Mouse (Mus musculus) neural tube, embryonic 11.5 days (tissue): Measurements from ENCODE around the gene Npc1l1. TPM values are rescaled to one million over a fixed set of nuclear protein-coding genes. Genes with fewer than 3 reads are reported as not detected.
A peak's percentile ranks its signal among the peaks of the same experiment; 100 is the strongest.

Experiments used
- ATAC-seq: fragments of 200-750 bp; cut with Nextera tagmentation; 2 replicates; pipeline ENCODE4 v1.8.0; 2017; ENCODE audit warnings: moderate number of reproducible peaks, mild to moderate bottlenecking, moderate TSS enrichment, moderate library complexity; ENCODE audit not compliant: insufficient read depth, low FRiP score, low TSS enrichment
- DNase-seq: peaks from one replicate; pipeline ENCODE4 v3.0.0-alpha.2; 2015; ENCODE audit warnings: low spot score
- H3K27ac ChIP-seq: fragments of 300-500 bp; sonication (generic); 2 replicates; pipeline ENCODE4 v1.5.1; 2014; ENCODE audit warnings: low read depth, mild to moderate bottlenecking, low read length
- H3K27me3 ChIP-seq: fragments of 300-500 bp; sonication (generic); 2 replicates; pipeline ENCODE4 v1.6.1; 2014; ENCODE audit warnings: mild to moderate bottlenecking, low read length, mixed read lengths; ENCODE audit not compliant: control insufficient read depth, insufficient read depth
- H3K36me3 ChIP-seq: fragments of 300-500 bp; sonication (generic); 2 replicates; pipeline ENCODE4 v1.6.1; 2014; ENCODE audit warnings: mild to moderate bottlenecking, low read length, moderate library complexity, mixed read lengths; ENCODE audit not compliant: control insufficient read depth, insufficient read depth
- H3K4me1 ChIP-seq: fragments of 300-500 bp; sonication (generic); 2 replicates; pipeline ENCODE4 v1.6.1; 2014; ENCODE audit warnings: low read length, mixed read lengths; ENCODE audit not compliant: control insufficient read depth, insufficient read depth
- H3K4me2 ChIP-seq: fragments of 300-500 bp; sonication (generic); 2 replicates; pipeline ENCODE4 v1.6.1; 2014; ENCODE audit warnings: low read depth, mild to moderate bottlenecking, moderate library complexity
- H3K4me3 ChIP-seq: fragments of 300-500 bp; sonication (generic); 2 replicates; pipeline ENCODE4 v1.5.1; 2014; ENCODE audit warnings: low read depth, low read length
- H3K9ac ChIP-seq: fragments of 300-500 bp; sonication (generic); 2 replicates; pipeline ENCODE4 v1.6.1; 2014; ENCODE audit warnings: mild to moderate bottlenecking, low read length
- H3K9me3 ChIP-seq: fragments of 300-500 bp; sonication (generic); 2 replicates; pipeline ENCODE4 v1.6.1; 2016; ENCODE audit warnings: low read length; ENCODE audit not compliant: control insufficient read depth
- WGBS: fragments of 180-500 bp; shearing (Covaris S2); extraction: QIAGEN DNeasy Blood & Tissue Kit; methylation state at CpG from one replicate; pipeline ENCODE4 v1.1.7; 2014; 5-methylcytosine and 5-hydroxymethylcytosine counted together
- polyA plus RNA-seq: library from polyadenylated mRNA; unstranded; fragments of >200 nt; fragmentation: Nextera tagmentation; extraction: Ambion mirVana; gene quantifications from 2 replicates; pipeline ENCODE4 v1.2.1, GENCODE M21; 2014

Npc1l1 gene
- polyA plus RNA-seq, 1 experiment from 2014 or later = not detected

GRCm38 (mm10) chr11:6219967-6220366, 10.0 kb downstream of the Npc1l1 start:
- WGBS = 84% methylated on average over 6 of the region's 6 CpGs
- Histone ChIP-seq H3K9me3 (no peaks in the 10 kb centered on the region), H3K27ac (no peak overlapping the region), H3K4me1 (no peaks in the 10 kb centered on the region), H3K4me3 (no peak overlapping the region), H3K4me2 (no peak overlapping the region), H3K27me3 (no peaks in the 10 kb centered on the region), H3K36me3 (no peaks in the 10 kb centered on the region), H3K9ac (no peak overlapping the region)
- ATAC-seq (no peak), DNase-seq (no peak)

DNA sequence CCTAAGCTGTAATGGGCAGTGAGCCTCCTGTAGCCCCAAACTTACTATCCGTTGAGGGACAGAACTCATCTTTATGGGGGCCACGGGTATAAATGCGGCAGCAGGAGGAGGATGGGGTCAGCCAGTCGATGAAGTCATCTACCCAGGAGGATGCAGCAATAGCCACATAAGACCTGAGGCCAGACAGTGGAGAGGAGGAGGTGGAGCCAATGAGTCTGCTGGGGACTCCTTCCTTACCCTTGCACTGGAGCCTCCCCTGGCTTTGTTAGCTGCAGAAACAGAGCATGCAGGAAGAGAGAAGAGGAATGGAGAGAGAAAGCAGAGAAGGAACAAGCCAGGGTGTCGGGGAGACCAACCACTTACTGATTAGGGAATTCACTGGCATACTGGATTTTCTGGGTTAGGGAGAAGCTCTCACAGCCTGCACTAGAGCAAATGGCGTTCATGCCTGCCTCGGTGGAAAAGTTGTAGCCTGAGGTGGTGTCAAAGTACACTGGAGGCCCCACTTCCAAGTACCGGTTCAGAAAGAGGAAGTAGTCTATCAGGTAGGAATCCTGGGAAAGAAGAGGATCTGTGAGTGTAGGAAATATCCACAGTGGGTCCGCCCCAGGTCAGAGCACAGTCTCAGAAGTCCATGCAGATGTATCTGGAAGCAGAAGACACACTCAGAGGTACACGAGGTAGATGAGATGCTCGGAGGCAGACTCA, 11.6 kb downstream of the Npc1l1 start:
- H3K9ac ChIP-seq = no peak overlapping the region
- no peak for ATAC-seq
- H3K4me2 ChIP-seq = no peak overlapping the region
- H3K4me1 ChIP-seq = no peaks in the 10 kb centered on the region
- no peak overlapping the region for H3K27ac ChIP-seq
- no peaks in the 10 kb centered on the region for H3K36me3 ChIP-seq
- H3K4me3 ChIP-seq = no peak overlapping the region
- WGBS = 81% methylated on average over 11 of the region's 11 CpGs
- no peak for DNase-seq
- H3K27me3 ChIP-seq = no peaks in the 10 kb centered on the region
- H3K9me3 ChIP-seq = no peaks in the 10 kb centered on the region

GRCm38 (mm10) chr11:6216834-6217233, 13.1 kb downstream of the Npc1l1 start:
- no peaks in the 10 kb centered on the region for H3K4me1 ChIP-seq
- no peak overlapping the region for H3K27ac ChIP-seq
- H3K9me3 ChIP-seq = no peaks in the 10 kb centered on the region
- WGBS = 64% methylated on average over 3 of the region's 3 CpGs
- H3K27me3 ChIP-seq = no peaks in the 10 kb centered on the region
- DNase-seq (no peak), ATAC-seq (no peak)
- no peak overlapping the region for H3K9ac ChIP-seq
- H3K4me2 ChIP-seq = no peak overlapping the region
- no peaks in the 10 kb centered on the region for H3K36me3 ChIP-seq
- H3K4me3 ChIP-seq = no peak overlapping the region

GRCm38 (mm10) chr11:6208158-6208557, 21.8 kb downstream of the Npc1l1 start:
- Histone ChIP-seq H3K27ac (no peak overlapping the region), H3K9me3 (no peaks in the 10 kb centered on the region), H3K27me3 (no peaks in the 10 kb centered on the region), H3K4me3 (no peak overlapping the region), H3K4me2 (no peak overlapping the region), H3K9ac (no peak overlapping the region), H3K4me1 (no peaks in the 10 kb centered on the region), H3K36me3 (no peaks in the 10 kb centered on the region)
- ATAC-seq = no peak
- no peak for DNase-seq
- WGBS = 93% methylated on average over 1 of the region's 1 CpGs

GRCm38 (mm10) chr11:6207090-6207489, 22.9 kb downstream of the Npc1l1 start:
- Histone ChIP-seq H3K4me1 (no peaks in the 10 kb centered on the region), H3K27ac (no peak overlapping the region)
- WGBS = 83% methylated on average over 2 of the region's 2 CpGs

GRCm38 (mm10) chr11:6200570-6200969, 29.4 kb downstream of the Npc1l1 start:
- Histone ChIP-seq H3K36me3 (no peaks in the 10 kb centered on the region), H3K9ac (peak overlapping the region; percentile 88), H3K4me2 (peak overlapping the region; percentile 88), H3K4me1 (peaks cover 11% of the 10 kb centered on the region), H3K9me3 (no peaks in the 10 kb centered on the region), H3K27me3 (no peaks in the 10 kb centered on the region), H3K4me3 (peak overlapping the region; percentile 97), H3K27ac (peak overlapping the region; percentile 91; the same call in 1 of the 2 replicates)
- ATAC-seq (no peak), DNase-seq (no peak)
- 29% methylated on average over 9 of the region's 9 CpGs for WGBS

More at GRCm38 (mm10) chr11:6207090-6207489, 22.9 kb downstream of the Npc1l1 start:
- Histone ChIP-seq H3K9ac (no peak overlapping the region), H3K27me3 (no peaks in the 10 kb centered on the region), H3K36me3 (no peaks in the 10 kb centered on the region), H3K4me3 (no peak overlapping the region), H3K4me2 (no peak overlapping the region), H3K9me3 (no peaks in the 10 kb centered on the region)
- ATAC-seq (no peak), DNase-seq (no peak)

DNA sequence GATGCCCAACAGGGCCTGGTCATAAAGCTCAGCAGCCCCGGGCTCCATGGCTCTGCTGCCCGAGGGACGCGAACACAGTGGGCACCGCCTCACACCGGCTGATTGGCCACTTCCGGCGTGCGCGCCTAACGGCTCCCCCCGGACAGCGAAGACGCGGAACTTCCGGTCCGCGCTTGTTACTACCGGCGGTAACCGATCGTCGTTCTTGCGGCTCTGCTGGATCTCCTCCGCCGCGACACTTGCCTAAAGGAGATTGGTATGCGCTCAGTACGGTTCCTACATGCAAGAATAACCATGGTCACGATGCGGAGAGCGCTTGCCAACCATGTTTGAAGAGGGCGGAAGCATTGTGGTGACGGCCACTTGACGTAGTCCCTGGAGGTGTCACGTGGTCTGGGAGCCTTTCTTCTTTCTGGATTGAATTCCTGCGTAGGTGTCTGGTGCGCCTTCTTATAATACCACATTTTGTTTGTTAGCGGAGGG, 29.8 kb downstream of the Npc1l1 start, which contains the start of gene Nudcd3:
Gene Nudcd3, minus strand, starts transcription at position 329 of the 483 bp plus-strand sequence.
- DNase-seq (peak; percentile 93), ATAC-seq (peak; percentile 98)
- Histone ChIP-seq H3K4me2 (peak within 1 kb of the TSS; percentile 88), H3K27ac (peak within 1 kb of the TSS; percentile 91), H3K27me3 (no peaks in the 10 kb centered on the region), H3K4me3 (peak within 1 kb of the TSS; percentile 97), H3K4me1 (peaks cover 11% of the 10 kb centered on the region), H3K36me3 (no peaks in the 10 kb centered on the region), H3K9ac (peak within 1 kb of the TSS; percentile 88), H3K9me3 (no peaks in the 10 kb centered on the region)
- WGBS = under 1% methylated on average over 39 of the region's 39 CpGs

- peak within 1 kb of the TSS; percentile 88 for H3K9ac ChIP-seq
- peak within 1 kb of the TSS; percentile 88 for H3K4me2 ChIP-seq
- H3K27me3 ChIP-seq = no peaks in the 10 kb centered on the region
- no peak for DNase-seq
- peak within 1 kb of the TSS; percentile 97 for H3K4me3 ChIP-seq
- 2% methylated on average over 35 of the region's 35 CpGs for WGBS
- peak within 1 kb of the TSS; percentile 91 for H3K27ac ChIP-seq
- no peaks in the 10 kb centered on the region for H3K36me3 ChIP-seq
- peak; percentile 78 for ATAC-seq
- peaks cover 11% of the 10 kb centered on the region for H3K4me1 ChIP-seq
- H3K9me3 ChIP-seq = no peaks in the 10 kb centered on the region
Observed at GRCm38 (mm10) chr11:6199410-6200086, 30.4 kb downstream of the Npc1l1 start, which contains the start of gene A730071L15Rik. TSS of gene A730071L15Rik (plus strand) at chr11:6200029.
